Mouse (Mus musculus): ENCODE data around the gene Stat3. TPM values are rescaled to one million over a fixed set of nuclear protein-coding genes. Genes with fewer than 3 reads are reported as not detected.

Gene Stat3
- polyA plus RNA-seq, 1 experiment: 47.5 TPM

- DNase-seq: no peak
- Histone ChIP-seq H3K4me1 (ENCODE audit: control insufficient read depth, insufficient read depth, low read length) (no peaks in the 10 kb centered on the region), H3K27ac (ENCODE audit: insufficient read depth, low read length) (no peak overlapping the region), H3K27me3 (ENCODE audit: control insufficient read depth, insufficient read depth, low read length) (no peaks in the 10 kb centered on the region), H3K4me3 (replicated peaks; ENCODE audit: insufficient read depth, low read depth, low read length) (no peak overlapping the region)
- TF ChIP-seq POLR2A (IDR thresholded peaks at IDR 0.05; ENCODE audit: borderline replicate concordance, insufficient read depth, low read length) (no peak), CTCF (IDR thresholded peaks at IDR 0.05; ENCODE audit: borderline replicate concordance, insufficient read depth, low read depth, low read length) (no peak)
- WGBS: 79% methylated on average over 2 of the region's 2 CpGs
These were observed 31.2 kb downstream of the Stat3 start for GRCm38 (mm10) chr11:100908112-100908511.

- no peak for DNase-seq
- Histone ChIP-seq H3K4me1 (ENCODE audit: control insufficient read depth, insufficient read depth, low read length) (no peaks in the 10 kb centered on the region), H3K4me3 (replicated peaks; ENCODE audit: insufficient read depth, low read depth, low read length) (no peak overlapping the region), H3K27me3 (ENCODE audit: control insufficient read depth, insufficient read depth, low read length) (no peaks in the 10 kb centered on the region), H3K27ac (ENCODE audit: insufficient read depth, low read length) (no peak overlapping the region)
- TF ChIP-seq POLR2A (IDR thresholded peaks at IDR 0.05; ENCODE audit: borderline replicate concordance, insufficient read depth, low read length): no peak
- no peak for TF ChIP-seq CTCF (IDR thresholded peaks at IDR 0.05; ENCODE audit: borderline replicate concordance, insufficient read depth, low read depth, low read length)
- 85% methylated on average over 4 of the region's 4 CpGs for WGBS
These were observed 32.5 kb downstream of the Stat3 start for GRCm38 (mm10) chr11:100906885-100907284.

- no peaks in the 10 kb centered on the region for H3K27me3 ChIP-seq (ENCODE audit: control insufficient read depth, insufficient read depth, low read length)
- no peak for DNase-seq
- no peaks in the 10 kb centered on the region for H3K4me1 ChIP-seq (ENCODE audit: control insufficient read depth, insufficient read depth, low read length)
- no peak for TF ChIP-seq CTCF (IDR thresholded peaks at IDR 0.05; ENCODE audit: borderline replicate concordance, insufficient read depth, low read depth, low read length)
- TF ChIP-seq POLR2A (IDR thresholded peaks at IDR 0.05; ENCODE audit: borderline replicate concordance, insufficient read depth, low read length): no peak
- H3K27ac ChIP-seq (ENCODE audit: insufficient read depth, low read length): no peak overlapping the region
- no peak overlapping the region for H3K4me3 ChIP-seq (replicated peaks; ENCODE audit: insufficient read depth, low read depth, low read length)
- WGBS: 77% methylated on average over 1 of the region's 1 CpGs
These were observed 33.4 kb downstream of the Stat3 start for GRCm38 (mm10) chr11:100905929-100906328.

- DNase-seq: no peak
- H3K4me3 ChIP-seq (replicated peaks; ENCODE audit: insufficient read depth, low read depth, low read length): no peak overlapping the region
- no peaks in the 10 kb centered on the region for H3K27me3 ChIP-seq (ENCODE audit: control insufficient read depth, insufficient read depth, low read length)
- TF ChIP-seq POLR2A (IDR thresholded peaks at IDR 0.05; ENCODE audit: borderline replicate concordance, insufficient read depth, low read length): no peak
- TF ChIP-seq CTCF (IDR thresholded peaks at IDR 0.05; ENCODE audit: borderline replicate concordance, insufficient read depth, low read depth, low read length): no peak
- H3K27ac ChIP-seq (ENCODE audit: insufficient read depth, low read length): 0 out of 2 replicates have a peak overlapping the region, but pooled peaks have one; percentile 47
- H3K4me1 ChIP-seq (ENCODE audit: control insufficient read depth, insufficient read depth, low read length): no peaks in the 10 kb centered on the region
- WGBS: 70% methylated on average over 19 of the region's 20 CpGs
These were observed 34.6 kb downstream of the Stat3 start for GRCm38 (mm10) chr11:100904580-100905351.

- H3K4me1 ChIP-seq (ENCODE audit: control insufficient read depth, insufficient read depth, low read length): peaks cover 3% of the 10 kb centered on the region
- H3K27ac ChIP-seq (ENCODE audit: insufficient read depth, low read length): no peak overlapping the region
- no peak for DNase-seq
- 65% methylated on average over 16 of the region's 16 CpGs for WGBS
- H3K4me3 ChIP-seq (replicated peaks; ENCODE audit: insufficient read depth, low read depth, low read length): no peak overlapping the region
- TF ChIP-seq CTCF (IDR thresholded peaks at IDR 0.05; ENCODE audit: borderline replicate concordance, insufficient read depth, low read depth, low read length) (no peak), POLR2A (IDR thresholded peaks at IDR 0.05; ENCODE audit: borderline replicate concordance, insufficient read depth, low read length) (no peak)
- no peaks in the 10 kb centered on the region for H3K27me3 ChIP-seq (ENCODE audit: control insufficient read depth, insufficient read depth, low read length)
These were observed 40.7 kb downstream of the Stat3 start for GRCm38 (mm10) chr11:100898441-100899199.

- H3K27ac ChIP-seq (ENCODE audit: insufficient read depth, low read length): no peak overlapping the region
- 41% methylated on average over 7 of the region's 7 CpGs for whole genome bisulfite sequencing
These were observed 41.8 kb downstream of the Stat3 start for GRCm38 (mm10) chr11:100897294-100898231.

GRCm38 (mm10) chr11:100896078-100896477 lies 43.3 kb downstream of the Stat3 start:
- no peaks in the 10 kb centered on the region for H3K27me3 ChIP-seq (ENCODE audit: control insufficient read depth, insufficient read depth, low read length)
- 15% methylated on average over 10 of the region's 10 CpGs for WGBS
- no peak for TF ChIP-seq POLR2A (IDR thresholded peaks at IDR 0.05; ENCODE audit: borderline replicate concordance, insufficient read depth, low read length)
- DNase-seq: peak; percentile 57
- peaks cover 6% of the 10 kb centered on the region for H3K4me1 ChIP-seq (ENCODE audit: control insufficient read depth, insufficient read depth, low read length)
- no peak overlapping the region for H3K4me3 ChIP-seq (replicated peaks; ENCODE audit: insufficient read depth, low read depth, low read length)
- no peak overlapping the region for H3K27ac ChIP-seq (ENCODE audit: insufficient read depth, low read length)

More at GRCm38 (mm10) chr11:100897294-100898231, 41.8 kb downstream of the Stat3 start:
- Histone ChIP-seq H3K27me3 (ENCODE audit: control insufficient read depth, insufficient read depth, low read length) (no peaks in the 10 kb centered on the region), H3K4me3 (replicated peaks; ENCODE audit: insufficient read depth, low read depth, low read length) (no peak overlapping the region), H3K4me1 (ENCODE audit: control insufficient read depth, insufficient read depth, low read length) (peaks cover 3% of the 10 kb centered on the region)
- DNase-seq: peak; percentile 63 to 81
- TF ChIP-seq CTCF (IDR thresholded peaks at IDR 0.05; ENCODE audit: borderline replicate concordance, insufficient read depth, low read depth, low read length): no peak
- no peak for TF ChIP-seq POLR2A (IDR thresholded peaks at IDR 0.05; ENCODE audit: borderline replicate concordance, insufficient read depth, low read length)

All from cerebellum, adult 2 months (tissue).